Mouse (Mus musculus): ENCODE measurements around the gene Cx3cr1.

The Cx3cr1 gene

GRCm38 (mm10) chr9:120082691-120083090, 13.0 kb upstream of the Cx3cr1 start:
- no peak for DNase-seq (ENCODE audit: low spot score in 2 of 2)

- no peak for DNase-seq (ENCODE audit: low spot score in 2 of 2)
Observed at GRCm38 (mm10) chr9:120081967-120082366, 12.3 kb upstream of the Cx3cr1 start.

- no peak for DNase-seq (ENCODE audit: low spot score in 2 of 2)
Observed at GRCm38 (mm10) chr9:120081247-120081646, 11.6 kb upstream of the Cx3cr1 start.

- no peak for DNase-seq (ENCODE audit: low spot score in 2 of 2)
Observed at GRCm38 (mm10) chr9:120080546-120081108, 10.9 kb upstream of the Cx3cr1 start.

- DNase-seq (ENCODE audit: low spot score in 2 of 2): no peak
Observed at GRCm38 (mm10) chr9:120079901-120080300, 10.2 kb upstream of the Cx3cr1 start.

- DNase-seq (ENCODE audit: low spot score in 2 of 2): no peak
Observed at GRCm38 (mm10) chr9:120078241-120078640, 8.6 kb upstream of the Cx3cr1 start.

GRCm38 (mm10) chr9:120074516-120074915, 4.8 kb upstream of the Cx3cr1 start:
- no peak for DNase-seq (ENCODE audit: low spot score in 2 of 2)

- peak; percentile 31 to 62 for DNase-seq (ENCODE audit: low spot score in 2 of 2)
Observed at GRCm38 (mm10) chr9:120073169-120073568, 3.5 kb upstream of the Cx3cr1 start.

GRCm38 (mm10) chr9:120071251-120071650, 1.6 kb upstream of the Cx3cr1 start:
- DNase-seq (ENCODE audit: low spot score in 2 of 2): no peak

GRCm38 (mm10) chr9:120068047-120068446, 1.6 kb downstream of the Cx3cr1 start:
- no peak for DNase-seq (ENCODE audit: low spot score in 2 of 2)

GRCm38 (mm10) chr9:120067609-120068008, 2.1 kb downstream of the Cx3cr1 start:
- no peak for DNase-seq (ENCODE audit: low spot score in 2 of 2)

- no peak for DNase-seq (ENCODE audit: low spot score in 2 of 2)
Observed at GRCm38 (mm10) chr9:120064317-120064716, 5.4 kb downstream of the Cx3cr1 start.

- no peak for DNase-seq (ENCODE audit: low spot score in 2 of 2)
Observed at GRCm38 (mm10) chr9:120058730-120059129, 10.9 kb downstream of the Cx3cr1 start.

- DNase-seq (ENCODE audit: low spot score in 2 of 2): no peak
Observed at GRCm38 (mm10) chr9:120056201-120056600, 13.5 kb downstream of the Cx3cr1 start.

- DNase-seq (ENCODE audit: low spot score in 2 of 2): peak; percentile 23 to 30
Observed at GRCm38 (mm10) chr9:120054545-120055277, 15.0 kb downstream of the Cx3cr1 start.

GRCm38 (mm10) chr9:120049407-120049806, 20.3 kb downstream of the Cx3cr1 start:
- DNase-seq (ENCODE audit: low spot score in 2 of 2): no peak

GRCm38 (mm10) chr9:120048495-120048894, 21.2 kb downstream of the Cx3cr1 start:
- DNase-seq (ENCODE audit: low spot score in 2 of 2): no peak

- no peak for DNase-seq (ENCODE audit: low spot score in 2 of 2)
Observed at GRCm38 (mm10) chr9:120043115-120043514, 26.6 kb downstream of the Cx3cr1 start.

GRCm38 (mm10) chr9:120037414-120037813, 32.3 kb downstream of the Cx3cr1 start:
- no peak for DNase-seq (ENCODE audit: low spot score in 2 of 2)

- DNase-seq (ENCODE audit: low spot score in 2 of 2): no peak
Observed at GRCm38 (mm10) chr9:120034375-120034774, 35.3 kb downstream of the Cx3cr1 start.

GRCm38 (mm10) chr9:120032710-120033109, 37.0 kb downstream of the Cx3cr1 start:
- no peak for DNase-seq (ENCODE audit: low spot score in 2 of 2)

- DNase-seq (ENCODE audit: low spot score in 2 of 2): peak; percentile 41 to 42
Observed at GRCm38 (mm10) chr9:120030421-120030820, 39.3 kb downstream of the Cx3cr1 start.

- no peak for DNase-seq (ENCODE audit: low spot score in 2 of 2)
Observed at GRCm38 (mm10) chr9:120029880-120030279, 39.8 kb downstream of the Cx3cr1 start.
